Mouse (Mus musculus) retina, embryonic 14.5 days (tissue): ENCODE measurements around the gene Gns.
"Not testable (repeated sequence)": the region's sequence is repeated elsewhere in the genome, so short reads cannot be mapped to it uniquely, and the experiment has no call there.

Experiments
- DNase-seq: peaks from one replicate; pipeline ENCODE4 v3.0.0-alpha.2; 2015; ENCODE audit warnings: low spot score

The Gns gene

DNA sequence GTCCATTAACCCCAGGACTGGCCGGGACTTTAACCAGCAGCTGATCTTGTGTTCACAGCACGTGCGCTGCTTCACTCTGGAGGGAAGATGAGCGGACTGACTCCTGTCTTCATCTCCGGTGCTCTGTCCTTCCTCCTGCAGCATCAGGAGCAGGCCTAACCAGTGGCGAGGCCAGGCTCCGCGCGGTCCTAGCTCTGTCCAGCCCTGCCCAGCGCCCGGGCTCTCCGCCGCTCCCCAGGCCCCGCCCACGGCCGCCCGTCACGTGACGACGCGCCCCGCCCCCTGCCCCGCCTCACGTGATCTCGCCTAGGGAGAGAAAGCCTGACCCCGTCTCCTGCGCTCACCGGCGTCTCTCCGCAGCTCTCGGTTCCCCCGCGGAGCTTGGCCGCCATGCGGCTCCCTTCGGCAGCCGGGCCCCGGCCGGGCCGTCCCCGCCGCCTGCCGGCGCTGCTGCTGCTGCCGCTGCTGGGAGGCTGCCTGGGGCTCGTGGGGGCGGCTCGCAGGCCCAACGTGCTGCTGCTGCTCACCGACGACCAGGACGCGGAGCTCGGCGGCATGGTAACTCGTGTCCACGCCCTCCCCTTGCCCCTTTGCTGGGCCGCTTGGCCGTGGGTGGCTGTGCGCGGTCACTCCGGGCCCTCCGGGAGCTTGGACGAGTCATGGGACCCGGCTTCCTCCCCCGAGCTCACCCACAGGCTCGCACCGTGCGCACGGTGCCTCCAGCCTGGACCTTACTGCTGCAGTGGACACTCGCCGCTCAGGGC lies at the start of gene Gns:
TSS of gene Gns (plus strand) at position 290 of the 764 bp plus-strand sequence.
- peak; percentile 93 for DNase-seq

DNA sequence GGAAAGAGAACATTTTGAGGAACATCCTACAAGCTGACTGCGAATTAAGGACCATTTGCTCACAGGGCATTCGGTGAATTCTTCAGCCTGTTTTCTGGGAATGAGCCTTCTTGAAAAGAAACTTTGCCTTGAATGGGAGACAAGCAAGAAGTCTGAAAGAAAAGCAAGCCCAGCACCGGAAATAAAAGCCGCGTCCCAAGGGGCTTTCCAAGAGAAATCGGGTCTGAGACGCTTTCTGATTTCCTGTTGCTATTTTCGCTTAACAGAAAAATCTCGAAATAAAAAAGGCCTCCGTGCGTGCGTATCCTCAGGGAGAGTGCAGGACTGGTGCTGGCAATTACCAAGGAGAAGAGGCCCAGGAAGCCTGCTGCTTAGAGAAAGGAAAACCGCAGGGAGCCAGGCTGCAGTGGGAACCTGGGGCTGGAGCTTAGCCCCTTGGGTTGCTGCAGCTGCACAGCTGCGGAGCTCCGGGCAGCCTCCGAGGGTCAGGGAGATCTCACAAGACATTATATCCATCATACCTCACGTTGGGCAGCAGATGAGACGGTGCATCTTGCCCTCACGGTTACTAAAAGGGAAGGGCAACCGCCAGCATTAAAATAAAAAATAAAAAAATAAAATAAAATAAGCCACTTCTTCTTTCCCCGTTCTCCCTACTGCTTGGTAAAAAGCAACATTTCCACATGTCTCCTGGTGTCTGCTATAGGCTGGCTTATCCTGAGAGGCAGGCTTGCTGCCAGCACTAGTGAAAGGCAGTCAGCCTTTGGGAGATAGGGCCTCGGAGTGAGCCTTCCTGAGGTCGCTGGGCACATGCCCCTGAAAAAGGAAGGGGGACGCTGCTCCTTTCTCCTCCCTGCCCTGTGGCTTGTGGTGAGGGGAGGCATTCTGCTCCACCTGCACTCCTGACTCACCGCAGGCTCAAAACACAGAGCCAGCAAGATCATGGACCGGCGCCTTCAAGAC lies 49.3 kb upstream of the Gns start:
- DNase-seq, result no peak

DNA sequence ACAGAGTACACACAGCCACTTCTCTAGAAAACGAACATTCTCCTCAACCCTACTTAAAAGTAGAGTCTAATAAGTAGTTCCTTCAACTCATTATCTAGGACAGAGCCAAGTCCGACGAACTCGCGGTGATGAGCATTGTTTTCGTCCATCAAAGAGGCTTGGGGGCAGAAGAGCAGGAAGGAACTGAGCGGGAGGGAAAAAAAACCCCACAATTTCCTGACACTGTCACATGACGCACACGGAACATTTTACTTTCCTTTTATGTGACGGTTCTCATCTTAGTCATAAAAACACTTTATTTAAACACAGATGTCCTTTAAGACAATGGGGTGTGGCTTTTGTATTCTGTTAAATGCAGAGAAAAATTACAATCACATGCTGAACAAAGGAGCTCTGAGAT lies 48.5 kb upstream of the Gns start:
- DNase-seq, result no peak

DNA sequence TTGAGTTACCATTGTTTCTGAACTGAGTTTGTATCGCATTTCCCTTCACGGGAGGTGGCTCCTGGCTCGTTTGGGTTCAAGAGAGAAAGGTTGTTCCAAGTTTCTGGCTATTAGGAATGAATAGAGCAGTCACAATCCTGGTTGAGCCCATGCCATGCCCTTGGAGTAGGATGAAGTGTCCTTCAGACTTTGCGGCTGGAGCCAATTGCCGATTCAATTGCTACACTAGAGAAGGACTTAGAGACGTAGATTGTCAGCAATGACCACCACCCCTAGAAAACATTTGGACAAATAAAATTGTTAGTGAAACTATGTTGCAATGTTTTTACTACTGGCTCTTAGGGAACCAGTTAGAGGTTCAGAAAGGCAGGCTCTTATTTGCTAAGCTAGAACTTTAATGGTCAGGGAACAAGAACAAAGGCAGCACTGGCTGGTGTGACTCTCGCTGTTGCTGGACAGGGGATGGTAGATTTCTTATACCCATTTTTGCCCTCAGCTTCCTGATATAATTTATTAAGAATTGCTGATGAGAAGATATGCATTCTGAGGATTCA lies 46.4 kb upstream of the Gns start:
- no peak for DNase-seq

DNA sequence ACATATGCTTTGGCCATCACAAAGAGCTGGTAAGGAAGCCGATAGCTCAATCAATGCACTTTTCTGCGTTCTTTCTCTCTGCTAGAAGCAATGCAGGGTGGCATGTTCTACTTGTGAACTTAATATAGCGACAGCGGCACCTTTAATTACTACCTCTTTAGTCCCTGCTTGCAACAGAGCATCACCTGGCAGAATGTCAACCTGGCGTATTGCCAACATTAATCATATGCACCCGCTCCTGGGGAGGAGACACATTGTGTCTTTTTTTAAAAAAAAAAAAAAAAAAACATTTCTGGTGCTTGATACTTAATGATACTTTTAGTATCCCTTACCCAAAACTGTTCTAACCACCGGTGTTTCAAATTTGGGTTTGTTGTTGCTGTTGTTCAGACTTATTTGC lies 41.4 kb upstream of the Gns start:
- DNase-seq, result no peak

DNA sequence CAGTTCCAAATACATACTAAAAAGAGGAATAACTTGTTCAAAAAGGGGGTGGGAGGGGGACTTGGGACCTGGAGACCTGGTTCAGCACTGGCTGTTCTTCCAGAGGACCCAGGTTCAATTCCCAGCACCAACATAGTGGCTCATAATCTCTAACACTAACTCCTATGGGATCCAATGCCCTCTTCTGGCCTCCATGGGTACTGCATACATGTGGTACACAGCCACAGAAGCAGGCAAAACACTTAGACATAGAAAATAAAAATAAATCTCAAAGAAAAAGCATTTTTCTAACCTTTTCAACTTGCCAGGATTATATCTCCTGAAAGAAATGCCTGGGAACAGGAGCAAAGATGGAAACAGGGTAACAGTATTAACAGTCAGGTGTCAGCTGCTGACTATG lies 38.7 kb upstream of the Gns start:
- no peak for DNase-seq

DNA sequence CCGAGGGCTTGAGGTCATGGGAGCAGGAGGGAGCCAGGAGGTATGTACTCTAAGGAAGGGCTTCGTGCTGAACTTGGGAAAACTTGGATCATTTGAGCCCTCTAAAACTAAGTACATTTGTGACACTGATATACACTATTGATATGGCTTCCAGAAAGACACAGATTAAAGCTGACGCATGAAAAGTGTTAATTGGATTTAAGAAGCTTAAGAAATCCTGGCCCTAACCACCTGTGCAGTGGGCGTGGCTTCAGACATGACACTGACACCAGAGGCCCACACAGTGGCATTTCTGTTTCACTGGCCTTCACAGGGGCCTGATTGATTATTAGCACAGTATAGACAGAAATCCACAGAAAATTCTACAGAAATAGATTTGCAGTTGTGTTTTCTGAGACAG lies 35.3 kb upstream of the Gns start:
- DNase-seq, result no peak

DNA sequence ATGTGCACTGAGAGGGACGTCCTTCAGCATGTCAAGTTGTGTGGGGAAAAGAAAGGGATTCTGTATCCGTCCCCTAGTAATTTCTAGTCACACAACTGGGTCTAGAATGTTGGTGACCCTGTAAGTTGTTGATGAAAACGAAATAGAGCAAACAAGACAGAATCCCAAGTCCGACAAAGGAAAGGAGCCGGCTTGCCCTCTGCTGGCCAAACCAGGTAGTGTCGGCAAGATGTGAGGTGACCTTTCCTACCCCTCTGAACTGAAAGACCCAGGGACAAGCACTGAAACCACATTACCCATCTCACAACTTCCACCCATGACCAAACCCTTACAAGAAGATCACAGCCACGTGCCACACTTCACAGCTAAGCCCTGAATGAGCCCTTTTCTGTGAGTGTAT lies 34.0 kb upstream of the Gns start:
- peak; percentile 87 for DNase-seq

DNA sequence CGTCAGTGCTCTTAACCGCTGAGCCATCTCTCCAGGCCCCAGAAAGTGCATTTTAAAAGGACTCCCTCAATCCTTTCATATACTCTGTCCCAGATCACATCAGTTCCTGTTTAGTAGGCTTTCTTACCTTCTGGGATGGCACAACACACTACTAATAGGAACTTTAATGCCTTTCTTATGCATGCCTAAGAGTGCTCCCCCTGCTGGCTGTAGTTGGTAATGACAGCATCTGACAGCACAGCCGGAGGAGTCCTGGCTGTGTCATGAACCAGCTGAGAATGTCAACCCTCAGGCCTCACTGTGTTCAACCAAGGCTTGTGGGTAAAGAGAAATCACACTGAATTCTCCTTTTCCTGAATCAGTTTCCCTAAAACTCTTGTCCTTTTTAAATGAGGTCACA lies 30.3 kb upstream of the Gns start:
- DNase-seq, result peak; percentile 50

DNA sequence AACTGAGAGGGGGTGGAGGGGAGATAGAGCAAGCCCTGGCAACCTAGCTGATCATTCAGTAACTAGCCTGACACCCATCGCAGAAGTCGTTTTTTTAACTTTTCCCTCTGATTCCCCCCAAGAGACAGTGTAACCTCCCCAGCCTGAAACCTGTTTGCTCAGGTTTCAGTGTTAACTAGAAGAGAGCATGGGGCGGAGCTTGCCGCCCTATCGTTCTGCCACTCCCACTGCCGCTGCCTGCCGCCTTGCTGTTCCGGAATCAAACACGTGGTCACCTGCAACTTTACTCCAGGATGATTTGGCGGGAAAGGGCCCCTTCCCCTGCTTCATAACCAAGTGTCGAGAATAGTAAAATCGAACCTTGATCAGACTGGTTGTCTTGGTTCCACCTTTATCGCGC lies 28.4 kb upstream of the Gns start:
- not testable (repeated sequence) for DNase-seq

DNA sequence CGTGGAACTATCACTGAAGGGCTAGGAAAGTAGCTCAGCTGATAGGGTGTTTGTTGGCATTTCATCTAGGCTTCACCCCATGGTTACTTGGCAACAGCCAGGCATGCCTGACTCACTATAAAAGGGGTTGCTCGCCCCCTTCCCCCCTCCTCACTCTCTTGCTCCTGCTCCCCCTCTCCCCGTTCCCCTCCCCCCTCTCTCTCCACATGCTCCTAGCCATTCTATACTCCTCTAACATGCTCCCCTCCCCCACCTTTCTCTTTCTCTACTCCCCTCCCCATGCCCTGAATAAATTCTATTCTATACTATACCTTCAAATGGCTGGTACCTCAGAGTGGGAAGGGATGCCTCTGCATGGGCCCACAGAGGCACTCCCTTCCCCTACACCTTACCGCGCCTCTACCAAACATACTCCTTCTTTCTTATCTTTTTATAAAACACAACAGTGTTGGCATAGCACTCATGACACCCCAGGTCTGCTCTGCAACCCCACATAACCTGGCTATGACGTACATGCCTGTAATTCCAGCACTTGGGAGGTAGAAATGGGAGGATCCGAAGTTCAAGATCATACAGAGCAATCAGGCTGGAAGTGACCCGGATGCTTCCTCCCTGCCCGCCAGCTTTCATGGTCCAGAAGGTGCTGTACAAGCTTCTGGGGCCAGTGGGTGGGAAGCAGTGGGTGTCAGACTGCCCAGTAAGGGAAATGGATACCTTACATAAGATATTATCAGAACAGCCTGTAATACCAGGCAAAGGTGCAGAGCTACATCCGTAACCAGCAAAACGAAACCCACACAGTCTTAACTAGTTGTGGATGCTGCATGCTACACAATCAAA lies 23.9 kb upstream of the Gns start:
- peak; percentile 68 for DNase-seq

DNA sequence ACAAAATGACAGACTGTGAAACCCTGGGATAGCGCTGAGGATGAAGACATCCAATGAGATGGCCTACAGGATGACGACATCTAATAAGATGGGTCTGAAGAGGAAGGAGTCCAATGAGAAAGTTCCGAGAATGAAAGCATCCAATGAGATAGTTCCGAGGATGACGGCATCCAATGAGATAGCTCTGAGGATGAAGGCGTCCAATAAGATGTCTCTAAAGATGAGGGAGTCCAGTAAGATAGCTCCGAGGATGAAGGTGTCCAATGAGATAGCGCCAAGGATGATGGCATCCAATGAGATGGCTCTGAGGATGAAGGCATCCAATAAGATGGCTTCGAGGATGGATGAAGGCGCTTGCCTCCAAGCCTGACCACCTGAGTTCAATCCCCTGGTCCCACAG lies 22.6 kb upstream of the Gns start:
- no peak for DNase-seq

DNA sequence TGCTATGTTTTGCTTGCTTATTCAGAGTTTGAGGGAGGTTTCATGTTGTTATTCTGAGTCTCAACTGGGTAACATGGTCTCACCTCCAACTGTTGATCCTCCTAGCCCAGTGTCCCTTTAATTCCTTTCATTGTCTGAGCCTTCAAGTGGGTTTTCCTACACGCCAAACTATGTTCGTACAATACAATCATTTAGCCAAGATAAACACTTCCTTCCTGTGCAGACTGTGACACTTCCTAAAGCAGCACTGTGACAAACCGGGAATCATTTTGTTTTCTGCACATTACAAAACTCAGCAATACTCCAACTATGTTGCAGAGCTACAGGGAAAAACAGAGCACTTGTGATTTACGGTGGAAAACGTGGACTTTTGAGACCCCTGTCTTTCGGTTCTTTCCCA lies 21.0 kb upstream of the Gns start:
- no peak for DNase-seq

DNA sequence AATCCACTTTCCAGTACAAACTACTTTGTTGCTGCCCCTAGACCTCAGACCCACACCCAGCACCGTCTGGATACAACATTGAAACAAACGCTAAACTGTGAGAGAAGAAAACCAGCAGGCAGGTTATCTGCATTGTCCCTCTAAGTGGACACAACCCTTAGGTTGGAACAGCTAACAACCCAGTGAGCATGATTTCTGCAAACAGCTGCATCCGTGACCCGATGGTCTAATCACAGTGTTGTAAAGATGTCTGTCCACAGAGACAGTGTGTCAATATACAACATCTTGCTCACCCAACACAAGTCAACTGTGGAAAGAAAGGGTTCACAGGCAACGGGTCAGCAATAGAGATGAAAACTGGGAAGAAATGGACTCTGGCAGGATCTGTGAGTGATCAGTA lies 15.6 kb upstream of the Gns start:
- no peak for DNase-seq

DNA sequence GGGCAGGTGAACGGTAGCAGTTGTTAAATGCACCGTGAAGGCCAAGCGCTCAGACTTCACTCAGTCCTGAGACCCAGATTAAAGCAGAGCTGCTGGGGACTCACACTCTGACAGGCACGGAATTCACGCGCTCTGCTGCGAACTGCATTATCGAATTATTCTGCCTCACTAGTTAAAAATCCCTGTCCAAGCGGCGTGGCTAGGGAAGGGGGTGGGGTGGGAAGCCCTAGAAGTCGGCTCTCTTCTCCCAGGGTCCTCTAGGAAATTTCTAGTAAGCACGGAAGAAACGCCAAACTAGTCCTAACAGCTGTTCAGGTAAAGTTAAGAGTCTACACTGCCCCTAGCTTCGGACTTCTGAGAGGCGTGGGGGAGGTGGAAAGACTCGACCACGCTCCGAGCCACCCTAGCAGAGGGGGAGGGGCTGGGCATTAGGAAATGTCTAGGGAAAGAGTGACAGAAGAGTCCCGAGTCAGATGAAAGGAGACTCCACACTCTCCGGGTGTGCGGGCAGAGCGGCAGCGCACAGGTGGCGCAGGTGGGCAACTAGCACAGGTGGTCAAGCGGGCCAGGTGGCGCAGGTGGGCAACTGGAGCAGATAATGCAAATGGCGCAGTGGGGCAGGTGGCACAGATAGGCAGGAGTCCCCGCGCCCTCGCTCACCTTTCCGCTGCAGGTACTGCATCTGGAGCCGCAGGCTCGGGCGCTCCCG lies 14.4 kb upstream of the Gns start:
- DNase-seq, result peak; percentile 82

DNA sequence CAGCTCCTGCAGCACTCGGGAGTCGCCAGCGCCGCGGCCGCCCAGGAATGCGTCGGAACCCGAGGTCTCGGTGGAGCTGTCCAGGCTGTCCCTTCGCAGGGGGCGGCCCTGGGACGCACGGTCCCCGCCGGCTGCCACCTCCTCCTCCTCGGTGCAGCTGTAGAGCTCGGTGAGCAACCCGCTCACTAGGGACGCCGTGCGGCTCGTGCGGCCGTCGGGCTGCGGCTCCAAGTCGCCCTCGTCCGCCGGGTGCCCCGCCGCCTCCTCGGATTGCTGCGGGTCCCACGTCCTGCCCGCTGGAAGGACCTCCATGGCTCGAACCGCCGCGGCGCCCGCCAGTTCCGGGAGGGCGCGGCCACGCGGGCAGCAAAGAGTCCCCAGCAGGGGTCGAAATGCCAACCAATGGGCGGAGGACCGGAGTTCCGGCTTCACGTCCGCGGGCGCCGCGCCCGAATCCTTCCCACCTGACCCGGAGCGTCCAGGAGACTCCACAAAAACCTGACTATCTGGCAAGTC lies 13.8 kb upstream of the Gns start, which contains the start of gene Tbc1d30:
TSS of gene Tbc1d30 (minus strand) at position 213 of the 516 bp plus-strand sequence.
- peak; percentile 56 for DNase-seq

DNA sequence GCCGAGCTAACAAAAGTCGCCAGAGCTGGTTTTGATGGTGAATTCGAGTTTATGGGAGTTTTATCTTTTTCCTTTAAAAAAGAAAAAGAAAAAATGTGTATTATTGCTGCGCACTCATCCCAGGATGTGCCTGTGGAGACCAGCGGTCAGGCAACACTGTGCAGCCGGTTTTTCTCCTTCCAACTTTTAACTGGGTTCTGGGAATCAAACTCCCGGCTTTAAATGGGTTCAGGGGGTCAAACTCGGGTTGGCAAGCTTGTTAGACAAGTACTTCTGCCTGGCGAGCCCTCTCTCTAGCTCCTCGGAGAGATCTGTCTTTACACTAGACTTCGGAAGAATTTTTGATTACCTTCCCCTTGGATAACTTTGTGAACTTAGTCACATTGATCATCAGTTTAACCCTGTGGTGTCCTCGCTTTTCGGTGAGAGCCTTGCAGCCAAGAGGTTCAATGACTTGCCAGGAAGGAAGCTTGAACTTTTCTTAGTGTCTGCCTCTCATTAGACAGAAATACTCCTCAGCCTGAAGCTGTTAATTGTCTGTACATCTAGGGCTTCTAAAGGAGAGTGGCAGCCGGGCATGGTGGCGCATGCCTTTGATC lies 13.1 kb upstream of the Gns start:
- no peak for DNase-seq

DNA sequence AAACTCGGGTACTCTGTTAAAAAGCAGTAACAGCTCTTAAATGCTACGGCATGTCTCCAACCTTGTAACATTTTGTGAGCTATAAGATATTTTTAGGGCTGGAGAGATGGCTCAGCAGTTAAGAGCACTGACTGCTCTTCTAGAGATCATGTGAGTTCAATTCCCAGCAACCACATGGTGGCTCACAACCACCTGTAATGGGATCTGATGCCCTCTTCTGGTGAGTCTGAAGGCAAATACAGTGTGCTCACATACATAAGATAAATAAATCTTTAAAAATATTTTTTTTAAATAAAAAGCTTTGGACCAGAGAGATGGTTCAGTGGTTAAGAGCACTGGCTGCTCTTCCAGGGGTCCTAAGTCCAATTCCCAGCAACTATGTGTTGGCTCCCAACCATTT lies 4.5 kb upstream of the Gns start:
- DNase-seq, result no peak

DNA sequence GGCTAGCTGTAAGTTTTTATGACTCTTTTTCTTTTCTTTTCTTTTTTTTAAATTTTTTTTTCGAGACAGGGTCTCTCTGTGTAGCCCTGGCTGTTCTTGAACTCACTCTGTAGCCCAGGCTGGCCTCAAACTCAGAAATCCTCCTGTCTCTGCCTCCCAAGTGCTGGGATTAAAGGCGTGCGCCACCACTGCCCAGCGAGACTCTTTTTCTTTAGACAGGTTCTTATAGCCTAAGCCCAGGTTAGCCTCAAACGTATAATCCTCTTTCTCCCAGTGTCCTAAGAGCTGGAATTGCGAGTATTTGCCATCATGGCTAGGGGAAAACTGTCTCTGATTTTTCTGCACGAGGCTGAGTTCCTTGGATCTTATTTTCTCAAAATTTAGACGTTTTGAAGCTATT lies 1.7 kb upstream of the Gns start:
- DNase-seq, result no peak

DNA sequence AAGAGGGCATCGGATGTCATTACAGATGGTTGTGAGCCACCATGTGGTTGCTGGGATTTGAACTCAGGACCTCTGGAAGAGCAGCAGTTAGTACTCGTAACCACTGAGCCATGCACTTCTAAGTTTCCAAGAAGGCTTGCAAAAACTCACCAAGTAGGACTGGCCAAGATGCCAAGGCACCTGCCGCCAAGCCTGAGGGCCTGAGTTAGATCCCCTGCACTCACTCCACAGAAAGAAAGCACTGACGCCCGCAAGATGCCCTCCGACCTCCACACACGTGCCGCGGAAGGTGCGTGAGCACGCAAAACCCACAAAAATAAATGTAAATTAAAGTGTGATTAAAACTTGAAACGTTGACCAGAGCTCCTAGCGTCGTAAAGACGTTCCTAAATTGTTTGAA lies 584 bp upstream of the Gns start:
- no peak for DNase-seq
